Mouse (Mus musculus) E14TG2a.4 (cell line): ENCODE measurements around the gene 4931428F04Rik.

Experiments
- CTCF ChIP-seq: conservative IDR thresholded peaks from 2 replicates; pipeline ENCODE4 v1.5.1; 2014; ENCODE audit warnings: low read length
- NANOG ChIP-seq: IDR thresholded peaks from 2 replicates; pipeline ENCODE4 v1.6.1; 2014; ENCODE audit warnings: borderline replicate concordance, low read length, mixed read lengths

GRCm38 (mm10) chr8:105270916-105271186 lies 18.8 kb downstream of the 4931428F04Rik start:
- no peak for TF ChIP-seq CTCF
- no peak for TF ChIP-seq NANOG
